Mouse (Mus musculus): Measurements from ENCODE around the gene Timm10b.
A peak's percentile ranks its signal among the peaks of the same experiment; 100 is the strongest.

Timm10b gene

DNA sequence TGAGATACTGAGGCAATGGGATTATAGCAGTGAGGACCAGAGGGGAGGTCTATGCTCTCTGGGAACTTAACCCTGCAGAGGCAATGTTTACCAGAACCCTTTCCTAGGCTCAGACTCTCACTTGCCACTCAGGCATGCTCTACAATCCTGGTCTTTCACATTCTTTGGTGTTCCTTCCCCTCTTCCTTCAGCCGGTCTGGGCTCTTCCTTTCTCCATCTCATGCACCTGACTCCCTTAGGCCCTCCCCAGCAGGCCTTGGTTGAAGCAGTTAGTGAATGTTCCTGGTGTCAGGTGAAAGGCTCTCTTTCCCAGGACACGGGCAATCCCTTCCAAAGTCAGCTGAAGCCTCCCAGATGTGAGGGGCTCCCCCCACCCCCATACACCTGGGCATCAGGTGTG, at the start of gene Timm10b:
Gene Timm10b, plus strand, starts transcription at position 301 of the 400 bp plus-strand sequence.
- DNase-seq (ENCODE audit: low spot score), result no peak

GRCm38 (mm10) chr7:105590097-105590496, 49.8 kb upstream of the Timm10b start:
- no peak for DNase-seq (ENCODE audit: low spot score)

DNA sequence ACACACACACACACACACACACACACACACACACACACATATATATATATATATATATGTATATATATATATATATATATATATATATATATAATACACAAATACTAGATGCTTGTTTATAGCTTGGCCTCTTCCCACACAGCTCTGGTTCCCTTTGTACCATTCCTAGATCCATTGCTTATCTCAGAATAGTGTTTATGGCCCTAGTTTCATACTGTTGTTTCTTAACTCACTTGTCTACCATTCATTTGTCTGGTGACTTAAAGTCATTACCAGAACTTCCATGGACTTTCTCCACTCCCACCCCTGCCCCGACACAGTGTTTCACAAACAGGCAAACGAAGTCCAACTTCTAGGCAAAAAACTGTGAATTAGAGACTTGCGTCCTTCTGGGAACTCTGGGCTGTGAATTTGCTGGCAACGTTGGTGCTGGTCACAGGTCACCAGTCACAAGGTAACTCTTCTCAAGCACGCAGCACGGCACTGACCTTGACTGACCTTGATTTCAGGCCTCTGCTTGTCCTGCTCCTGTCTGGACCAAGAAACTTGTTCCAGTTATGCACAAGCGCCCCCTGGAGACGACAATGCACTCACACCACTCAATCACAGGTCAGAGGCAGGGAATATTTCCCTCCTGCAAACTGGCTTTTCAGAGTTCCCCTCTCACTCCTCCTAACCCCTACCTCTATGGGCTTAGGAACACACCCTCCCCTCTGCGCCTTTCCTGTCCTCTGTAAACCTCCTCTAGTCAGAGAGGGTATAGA, 36.8 kb upstream of the Timm10b start:
- peak; percentile 17 for DNase-seq (ENCODE audit: low spot score)

DNA sequence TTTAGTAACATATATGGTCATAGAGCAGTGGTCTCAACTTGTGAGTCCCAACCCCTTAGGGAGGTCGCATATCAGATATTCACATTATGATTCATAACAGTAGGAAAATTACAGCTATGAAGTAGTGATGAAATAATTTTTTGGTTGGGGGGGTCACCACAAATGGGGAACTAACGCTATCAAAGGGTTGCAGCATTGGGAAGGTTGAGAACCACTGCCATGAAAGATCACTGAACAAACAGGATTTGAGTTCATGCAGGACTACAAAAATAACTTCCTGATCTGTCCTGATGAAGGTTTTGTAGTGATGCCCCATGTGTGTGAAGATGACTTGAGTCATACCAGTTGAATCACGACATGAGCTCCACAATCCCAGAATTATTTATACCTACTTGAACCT, 31.4 kb upstream of the Timm10b start:
- no peak for DNase-seq (ENCODE audit: low spot score)

- no peak for DNase-seq (ENCODE audit: low spot score)
These were observed 28.1 kb upstream of the Timm10b start for GRCm38 (mm10) chr7:105611767-105612166.

- DNase-seq (ENCODE audit: low spot score), result no peak
These were observed 25.5 kb upstream of the Timm10b start for GRCm38 (mm10) chr7:105614400-105614799.

DNA sequence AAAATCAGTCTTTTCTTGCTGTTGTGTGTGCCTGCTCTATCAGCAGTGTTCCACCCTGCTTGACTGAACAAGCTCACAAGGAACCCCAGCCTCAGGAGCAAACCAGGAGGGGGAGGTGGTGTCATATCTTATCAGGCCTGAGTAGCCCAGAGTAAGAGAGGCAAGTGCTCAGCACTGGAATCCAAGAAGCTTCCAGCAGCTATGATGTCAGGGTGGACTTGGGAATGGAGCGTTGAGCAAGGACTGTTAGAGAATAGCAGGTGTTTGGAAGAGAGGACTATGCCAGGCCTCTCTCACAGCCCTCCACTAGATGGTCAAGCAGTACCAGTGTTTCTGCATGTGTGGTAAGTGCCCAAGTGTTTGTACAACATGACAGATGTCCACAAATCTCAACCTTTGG, 24.1 kb upstream of the Timm10b start:
- no peak for DNase-seq (ENCODE audit: low spot score)

DNA sequence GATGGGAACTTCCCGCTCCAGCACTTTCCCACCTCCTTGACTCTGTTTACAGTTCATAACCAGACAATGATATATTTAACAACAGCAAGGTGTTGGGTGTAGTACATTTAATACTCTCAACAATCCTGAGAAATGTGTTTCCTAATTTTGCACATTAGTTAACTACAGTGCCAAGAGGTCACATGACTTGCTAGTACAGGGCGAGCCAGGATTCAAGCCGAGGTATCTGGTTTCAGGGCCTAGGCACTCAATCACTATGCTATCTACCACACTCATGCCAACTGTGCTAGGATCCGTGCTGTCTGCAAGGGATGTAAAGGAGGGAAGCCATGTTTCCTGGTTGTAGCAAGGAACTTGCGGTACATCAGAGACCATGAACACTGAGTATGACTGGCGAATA, 23.3 kb upstream of the Timm10b start:
- DNase-seq (ENCODE audit: low spot score), result no peak

- DNase-seq (ENCODE audit: low spot score), result no peak
These were observed 22.0 kb upstream of the Timm10b start for GRCm38 (mm10) chr7:105617810-105618209.

DNA sequence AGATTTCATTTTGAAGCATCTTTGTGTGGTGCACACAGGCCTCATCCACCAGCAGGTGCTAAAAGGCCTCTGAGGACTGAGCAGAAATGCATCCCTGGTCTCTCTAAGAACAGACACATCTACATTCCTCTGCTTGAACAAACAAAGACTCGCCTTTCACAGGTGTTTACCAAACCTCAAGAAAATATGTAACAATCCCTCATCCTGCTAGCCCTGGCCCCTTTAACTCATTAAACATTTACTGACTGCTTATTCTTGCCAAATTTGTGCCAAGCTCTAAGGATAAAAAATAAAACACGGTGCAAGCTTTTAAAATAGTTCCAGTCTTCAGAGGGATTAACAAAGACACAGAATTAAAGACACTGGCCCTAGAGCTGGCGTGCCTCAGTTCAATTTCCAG, 20.2 kb upstream of the Timm10b start:
- no peak for DNase-seq (ENCODE audit: low spot score)

DNA sequence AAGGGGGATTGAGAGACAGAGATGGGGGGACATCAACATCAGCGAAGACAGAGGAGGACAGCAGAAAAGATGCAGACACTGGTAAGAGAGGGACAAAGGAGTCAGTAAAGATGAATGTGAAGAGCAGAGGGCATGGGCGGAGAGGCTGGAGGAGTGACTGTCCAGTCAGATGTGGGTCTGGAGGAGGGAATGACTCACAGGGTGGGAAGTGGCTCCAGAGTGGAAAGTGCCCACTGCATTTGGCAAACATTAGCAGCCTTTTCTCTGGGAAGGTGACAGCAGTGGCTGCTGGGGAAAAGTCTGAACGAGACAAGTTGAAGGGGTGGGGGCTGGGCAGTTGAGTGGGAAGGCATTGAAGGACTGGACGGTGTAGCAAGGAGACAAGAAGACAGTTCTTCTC, 18.8 kb upstream of the Timm10b start:
- DNase-seq (ENCODE audit: low spot score), result no peak

DNA sequence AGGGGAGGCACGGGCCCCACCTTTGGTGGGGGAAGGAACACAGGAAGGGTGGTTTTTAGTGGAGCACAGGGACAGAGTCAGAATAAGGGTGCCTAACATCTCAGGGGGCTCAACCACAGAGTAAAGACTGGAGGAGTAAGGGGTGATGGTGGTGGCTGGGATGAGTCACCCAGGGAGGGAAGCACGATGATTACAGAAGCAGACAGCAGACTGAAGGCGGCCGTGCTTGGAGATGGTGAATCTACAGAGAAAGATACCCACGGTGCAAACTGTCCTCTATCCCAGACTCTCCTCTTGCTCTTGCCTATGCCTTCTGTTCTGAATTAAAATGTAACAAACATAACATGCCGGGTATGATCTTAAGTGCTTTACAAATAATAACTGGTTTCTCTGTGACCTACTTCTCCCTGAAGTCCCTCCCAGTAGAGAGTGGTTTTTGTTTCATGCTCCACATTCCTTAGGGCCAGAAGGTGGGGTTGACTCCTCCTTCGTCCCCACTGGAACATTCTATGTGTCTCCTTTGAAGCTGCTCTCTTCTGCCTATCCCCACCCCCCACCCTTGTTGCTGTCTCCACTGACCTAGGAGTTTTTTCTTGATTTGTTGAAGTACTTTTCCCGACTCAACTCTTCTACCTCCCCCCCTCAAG, 18.1 kb upstream of the Timm10b start:
- DNase-seq (ENCODE audit: low spot score), result no peak

- DNase-seq (ENCODE audit: low spot score), result no peak
These were observed 14.5 kb upstream of the Timm10b start for GRCm38 (mm10) chr7:105625397-105625796.

- DNase-seq (ENCODE audit: low spot score), result no peak
These were observed 11.2 kb upstream of the Timm10b start for GRCm38 (mm10) chr7:105628633-105629032.

- DNase-seq (ENCODE audit: low spot score), result no peak
These were observed 7.3 kb upstream of the Timm10b start for GRCm38 (mm10) chr7:105632551-105632972.

DNA sequence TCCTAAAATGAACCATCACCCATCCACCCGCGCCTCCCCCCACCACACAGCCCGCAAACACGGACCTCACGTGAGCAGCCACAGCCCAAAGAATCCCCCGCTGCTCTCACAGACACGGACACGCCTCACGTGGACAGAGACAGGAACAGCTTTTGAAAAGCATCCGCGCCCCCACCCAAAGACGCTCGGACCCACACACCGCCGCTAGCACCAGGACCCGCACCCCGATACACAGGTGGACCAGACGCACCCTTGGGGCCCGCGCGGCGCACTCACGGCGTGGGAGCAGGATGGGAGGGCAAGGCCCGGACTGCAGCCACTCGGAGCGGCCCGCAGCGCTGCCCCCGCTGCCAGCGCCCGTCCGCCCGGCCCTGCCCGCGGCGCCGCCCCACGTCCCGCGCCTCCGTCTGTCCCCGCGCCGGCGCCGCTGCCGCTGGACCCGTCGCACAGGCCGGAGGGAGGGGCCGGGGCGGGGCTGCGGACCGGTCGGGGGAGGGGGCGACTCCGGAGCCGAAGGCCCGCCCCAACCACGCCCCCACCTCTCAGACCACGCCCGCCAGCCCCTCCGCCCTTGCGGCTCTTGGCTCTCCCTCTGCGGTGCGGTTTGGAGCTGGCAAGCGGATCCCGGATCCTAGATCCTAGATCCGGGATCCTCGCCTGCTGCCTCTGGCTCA, 6.6 kb upstream of the Timm10b start, which contains the start of gene Trim3:
Gene Trim3, minus strand, starts transcription at position 445 of the 674 bp plus-strand sequence.
- peak; percentile 77 for DNase-seq (ENCODE audit: low spot score)

GRCm38 (mm10) chr7:105633801-105634135, 6.1 kb upstream of the Timm10b start:
- DNase-seq (ENCODE audit: low spot score), result no peak

GRCm38 (mm10) chr7:105634272-105634920, 5.5 kb upstream of the Timm10b start:
- DNase-seq (ENCODE audit: low spot score), result no peak

GRCm38 (mm10) chr7:105635726-105636125, 4.1 kb upstream of the Timm10b start:
- DNase-seq (ENCODE audit: low spot score), result no peak

DNA sequence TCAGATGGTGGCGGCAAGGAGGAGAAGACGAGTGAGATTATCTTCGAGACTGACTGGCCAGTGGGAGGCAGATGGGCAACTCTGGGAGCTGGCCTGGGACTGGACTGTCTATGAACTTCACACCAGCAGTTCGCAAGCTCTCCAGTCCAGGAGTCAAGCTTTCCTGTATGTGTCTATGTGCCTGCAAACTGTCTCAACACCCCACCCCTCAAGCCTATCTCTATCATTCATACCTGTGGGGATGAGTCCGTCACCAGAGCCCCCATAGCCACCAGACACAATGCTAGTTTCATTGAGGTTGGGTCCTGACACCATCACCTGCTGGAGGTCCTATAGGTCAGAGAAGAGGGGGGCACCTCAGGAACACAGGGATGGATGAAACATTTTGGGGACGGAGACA, 1.1 kb upstream of the Timm10b start:
- no peak for DNase-seq (ENCODE audit: low spot score)

DNA sequence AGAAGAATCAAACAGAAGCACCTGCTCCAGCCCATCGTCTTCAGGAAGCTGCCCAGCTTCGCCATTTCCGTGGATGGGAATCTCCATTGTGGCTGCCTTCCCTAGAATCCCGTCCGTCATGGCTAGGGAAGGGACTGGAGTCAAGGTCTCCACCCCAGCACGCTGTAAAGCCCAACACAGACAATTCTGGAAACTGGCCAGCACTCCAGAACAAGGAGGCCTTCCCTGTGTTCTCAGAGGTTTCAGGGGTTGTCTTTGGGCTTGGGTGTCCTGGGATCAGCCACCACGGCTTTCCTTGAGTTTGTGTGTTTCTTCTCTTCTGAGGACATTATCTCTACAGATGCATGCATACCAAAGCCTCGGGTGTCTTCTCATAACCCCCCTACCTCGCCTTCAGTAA, 552 bp upstream of the Timm10b start:
- DNase-seq (ENCODE audit: low spot score), result no peak

DNA sequence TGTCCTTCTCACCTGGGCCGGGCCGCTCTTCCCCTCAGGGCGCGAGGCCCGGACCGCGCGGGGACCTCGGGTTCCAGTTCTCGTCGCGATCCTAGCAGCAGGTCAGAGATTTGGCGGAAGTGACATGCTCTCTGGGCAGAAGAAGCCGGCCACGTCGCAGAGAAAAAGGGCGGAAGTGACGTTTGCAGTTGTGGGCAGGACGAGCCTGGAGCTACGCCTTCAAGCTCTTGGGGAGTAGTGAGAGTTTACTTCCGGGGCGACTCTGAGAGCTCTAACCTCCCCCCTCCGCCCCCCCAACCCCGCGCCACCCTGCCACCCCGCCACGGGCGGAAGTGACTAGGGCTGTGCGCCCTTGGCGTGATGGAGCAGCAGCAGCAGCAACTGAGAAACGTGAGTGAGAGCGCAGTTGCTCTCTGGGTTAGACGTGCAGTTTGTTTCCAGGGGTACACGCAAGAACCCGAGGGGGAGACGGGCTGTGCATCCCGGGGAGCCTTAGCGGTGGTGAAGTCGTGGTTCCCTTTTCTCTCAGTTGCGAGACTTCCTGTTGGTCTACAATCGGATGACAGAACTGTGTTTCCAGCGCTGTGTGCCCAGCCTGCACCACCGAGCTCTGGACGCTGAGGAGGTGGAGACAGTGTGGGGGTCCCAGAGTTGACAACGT, 507 bp downstream of the Timm10b start, which contains the start of the genes Arfip2 and Gm45799:
Gene Arfip2, minus strand, starts transcription at position 184 of the 661 bp plus-strand sequence.
Gene Gm45799, plus strand, starts transcription at position 320 of the 661 bp plus-strand sequence.
- peak; percentile 83 for DNase-seq (ENCODE audit: low spot score)

Data from ovary, postnatal 10 days (tissue).